Mouse (Mus musculus): Measurements from ENCODE around the gene Ptp4a2. TPM values are rescaled to one million over a fixed set of nuclear protein-coding genes. Genes with fewer than 3 reads are reported as not detected.

Ptp4a2 gene
- polyA plus RNA-seq, 1 experiment from 2014 or later, result 256 TPM

GRCm38 (mm10) chr4:129868211-129868610 is 57.2 kb downstream of the Ptp4a2 start:
- Histone ChIP-seq H3K9me3 (ENCODE audit: control insufficient read depth, low read length) (no peaks in the 10 kb centered on the region), H3K4me3 (replicated peaks; ENCODE audit: low read depth, low read length) (no peak overlapping the region), H3K9ac (replicated peaks; ENCODE audit: low read length) (no peak overlapping the region), H3K27ac (replicated peaks; ENCODE audit: low read depth, low read length) (no peak overlapping the region), H3K36me3 (ENCODE audit: control insufficient read depth, insufficient read depth, low read length) (no peaks in the 10 kb centered on the region), H3K4me1 (ENCODE audit: control insufficient read depth, insufficient read depth, low read length) (no peaks in the 10 kb centered on the region), H3K27me3 (ENCODE audit: control insufficient read depth, insufficient read depth, low read length) (no peaks in the 10 kb centered on the region), H3K4me2 (ENCODE audit: low read length) (no peak overlapping the region)
- WGBS, result 64% methylated on average over 6 of the region's 6 CpGs
- no peak for ATAC-seq (ENCODE audit: low FRiP score, low TSS enrichment)
- no peak for DNase-seq

GRCm38 (mm10) chr4:129870483-129870882 is 59.5 kb downstream of the Ptp4a2 start:
- H3K4me3 ChIP-seq (replicated peaks; ENCODE audit: low read depth, low read length), result no peak overlapping the region
- no peak for DNase-seq
- H3K9me3 ChIP-seq (ENCODE audit: control insufficient read depth, low read length), result no peaks in the 10 kb centered on the region
- H3K4me2 ChIP-seq (ENCODE audit: low read length), result no peak overlapping the region
- no peak for ATAC-seq (ENCODE audit: low FRiP score, low TSS enrichment)
- no peaks in the 10 kb centered on the region for H3K27me3 ChIP-seq (ENCODE audit: control insufficient read depth, insufficient read depth, low read length)
- no peaks in the 10 kb centered on the region for H3K36me3 ChIP-seq (ENCODE audit: control insufficient read depth, insufficient read depth, low read length)
- no peak overlapping the region for H3K9ac ChIP-seq (replicated peaks; ENCODE audit: low read length)
- WGBS, result 85% methylated on average over 6 of the region's 6 CpGs
- no peak overlapping the region for H3K27ac ChIP-seq (replicated peaks; ENCODE audit: low read depth, low read length)
- no peaks in the 10 kb centered on the region for H3K4me1 ChIP-seq (ENCODE audit: control insufficient read depth, insufficient read depth, low read length)

GRCm38 (mm10) chr4:129872376-129872922 is 61.4 kb downstream of the Ptp4a2 start:
- Histone ChIP-seq H3K4me1 (ENCODE audit: control insufficient read depth, insufficient read depth, low read length) (peaks cover 8% of the 10 kb centered on the region), H3K27ac (replicated peaks; ENCODE audit: low read depth, low read length) (no peak overlapping the region), H3K4me3 (replicated peaks; ENCODE audit: low read depth, low read length) (no peak overlapping the region), H3K27me3 (ENCODE audit: control insufficient read depth, insufficient read depth, low read length) (no peaks in the 10 kb centered on the region), H3K36me3 (ENCODE audit: control insufficient read depth, insufficient read depth, low read length) (no peaks in the 10 kb centered on the region), H3K9ac (replicated peaks; ENCODE audit: low read length) (no peak overlapping the region), H3K9me3 (ENCODE audit: control insufficient read depth, low read length) (no peaks in the 10 kb centered on the region), H3K4me2 (ENCODE audit: low read length) (no peak overlapping the region)
- DNase-seq, result no peak
- no peak for ATAC-seq (ENCODE audit: low FRiP score, low TSS enrichment)
- 87% methylated on average over 9 of the region's 9 CpGs for WGBS

GRCm38 (mm10) chr4:129874805-129875204 is 63.8 kb downstream of the Ptp4a2 start:
- WGBS, result 81% methylated on average over 10 of the region's 10 CpGs
- DNase-seq, result no peak
- Histone ChIP-seq H3K9ac (replicated peaks; ENCODE audit: low read length) (no peak overlapping the region), H3K4me3 (replicated peaks; ENCODE audit: low read depth, low read length) (no peak overlapping the region), H3K27ac (replicated peaks; ENCODE audit: low read depth, low read length) (no peak overlapping the region), H3K27me3 (ENCODE audit: control insufficient read depth, insufficient read depth, low read length) (no peaks in the 10 kb centered on the region), H3K36me3 (ENCODE audit: control insufficient read depth, insufficient read depth, low read length) (no peaks in the 10 kb centered on the region), H3K9me3 (ENCODE audit: control insufficient read depth, low read length) (no peaks in the 10 kb centered on the region), H3K4me2 (ENCODE audit: low read length) (no peak overlapping the region), H3K4me1 (ENCODE audit: control insufficient read depth, insufficient read depth, low read length) (peaks cover 16% of the 10 kb centered on the region)
- ATAC-seq (ENCODE audit: low FRiP score, low TSS enrichment), result no peak

- no peak overlapping the region for H3K27ac ChIP-seq (replicated peaks; ENCODE audit: low read depth, low read length)
- H3K4me2 ChIP-seq (ENCODE audit: low read length), result no peak overlapping the region
- H3K9me3 ChIP-seq (ENCODE audit: control insufficient read depth, low read length), result no peaks in the 10 kb centered on the region
- no peaks in the 10 kb centered on the region for H3K27me3 ChIP-seq (ENCODE audit: control insufficient read depth, insufficient read depth, low read length)
- no peak overlapping the region for H3K4me3 ChIP-seq (replicated peaks; ENCODE audit: low read depth, low read length)
- no peaks in the 10 kb centered on the region for H3K36me3 ChIP-seq (ENCODE audit: control insufficient read depth, insufficient read depth, low read length)
- no peak overlapping the region for H3K9ac ChIP-seq (replicated peaks; ENCODE audit: low read length)
- 83% methylated on average over 11 of the region's 11 CpGs for WGBS
- DNase-seq (no peak), ATAC-seq (ENCODE audit: low FRiP score, low TSS enrichment) (no peak)
- H3K4me1 ChIP-seq (ENCODE audit: control insufficient read depth, insufficient read depth, low read length), result peaks cover 16% of the 10 kb centered on the region
Measured at GRCm38 (mm10) chr4:129875406-129875805, 64.4 kb downstream of the Ptp4a2 start.

GRCm38 (mm10) chr4:129876831-129877764 is 66.1 kb downstream of the Ptp4a2 start:
- Histone ChIP-seq H3K27me3 (ENCODE audit: control insufficient read depth, insufficient read depth, low read length) (no peaks in the 10 kb centered on the region), H3K27ac (replicated peaks; ENCODE audit: low read depth, low read length) (peak overlapping the region; percentile 83), H3K4me2 (ENCODE audit: low read length) (peak overlapping the region; percentile 60), H3K9ac (replicated peaks; ENCODE audit: low read length) (peak overlapping the region; percentile 55), H3K36me3 (ENCODE audit: control insufficient read depth, insufficient read depth, low read length) (no peaks in the 10 kb centered on the region), H3K4me1 (ENCODE audit: control insufficient read depth, insufficient read depth, low read length) (peaks cover 16% of the 10 kb centered on the region), H3K4me3 (replicated peaks; ENCODE audit: low read depth, low read length) (peak overlapping the region; percentile 29), H3K9me3 (ENCODE audit: control insufficient read depth, low read length) (no peaks in the 10 kb centered on the region)
- 12% methylated on average over 21 of the region's 21 CpGs for WGBS
- DNase-seq (peak; percentile 86), ATAC-seq (ENCODE audit: low FRiP score, low TSS enrichment) (peak; percentile 69; the same call in 1 of the 2 replicates)

- no peak overlapping the region for H3K4me3 ChIP-seq (replicated peaks; ENCODE audit: low read depth, low read length)
- H3K9ac ChIP-seq (replicated peaks; ENCODE audit: low read length), result peak overlapping the region; percentile 55
- WGBS, result 54% methylated on average over 11 of the region's 11 CpGs
Measured at GRCm38 (mm10) chr4:129877967-129878655, 67.1 kb downstream of the Ptp4a2 start.

GRCm38 (mm10) chr4:129878656-129879145 is 67.7 kb downstream of the Ptp4a2 start:
- peaks cover 16% of the 10 kb centered on the region for H3K4me1 ChIP-seq (ENCODE audit: control insufficient read depth, insufficient read depth, low read length)
- H3K4me2 ChIP-seq (ENCODE audit: low read length), result no peak overlapping the region
- H3K9ac ChIP-seq (replicated peaks; ENCODE audit: low read length), result no peak overlapping the region
- H3K9me3 ChIP-seq (ENCODE audit: control insufficient read depth, low read length), result no peaks in the 10 kb centered on the region
- H3K27ac ChIP-seq (replicated peaks; ENCODE audit: low read depth, low read length), result no peak overlapping the region
- WGBS, result 74% methylated on average over 8 of the region's 8 CpGs
- no peaks in the 10 kb centered on the region for H3K36me3 ChIP-seq (ENCODE audit: control insufficient read depth, insufficient read depth, low read length)
- DNase-seq (no peak), ATAC-seq (ENCODE audit: low FRiP score, low TSS enrichment) (no peak)
- H3K4me3 ChIP-seq (replicated peaks; ENCODE audit: low read depth, low read length), result no peak overlapping the region
- H3K27me3 ChIP-seq (ENCODE audit: control insufficient read depth, insufficient read depth, low read length), result no peaks in the 10 kb centered on the region

More at GRCm38 (mm10) chr4:129877967-129878655, 67.1 kb downstream of the Ptp4a2 start:
- Histone ChIP-seq H3K4me2 (ENCODE audit: low read length) (peak overlapping the region; percentile 60), H3K9me3 (ENCODE audit: control insufficient read depth, low read length) (no peaks in the 10 kb centered on the region), H3K27me3 (ENCODE audit: control insufficient read depth, insufficient read depth, low read length) (no peaks in the 10 kb centered on the region), H3K4me1 (ENCODE audit: control insufficient read depth, insufficient read depth, low read length) (peaks cover 16% of the 10 kb centered on the region), H3K36me3 (ENCODE audit: control insufficient read depth, insufficient read depth, low read length) (no peaks in the 10 kb centered on the region), H3K27ac (replicated peaks; ENCODE audit: low read depth, low read length) (peak overlapping the region; percentile 83)
- no peak for ATAC-seq (ENCODE audit: low FRiP score, low TSS enrichment)
- no peak for DNase-seq

Measured in midbrain, embryonic 14.5 days (tissue).